Mouse (Mus musculus) bone marrow, adult 2 months (tissue): ENCODE results near the gene Rps27rt.

Experiments
- CTCF ChIP-seq: fragments of 200-500 bp; IDR thresholded peaks from 2 replicates; pipeline ENCODE4 v1.5.1; 2011; ENCODE audit warnings: low read length, control low read depth; ENCODE audit not compliant: control insufficient read depth, insufficient read depth
- POLR2A ChIP-seq: fragments of 200-500 bp; IDR thresholded peaks from 2 replicates; pipeline ENCODE4 v1.6.1; 2011; ENCODE audit warnings: low read depth, mild to moderate bottlenecking, control low read depth, low read length, borderline replicate concordance; ENCODE audit not compliant: control insufficient read depth

GRCm38 (mm10) chr9:115029307-115029706 lies 46.8 kb upstream of the Rps27rt start:
- TF ChIP-seq CTCF, result no peak
- TF ChIP-seq POLR2A, result no peak
